Mouse (Mus musculus) liver, embryonic 11.5 days (tissue): ENCODE data around the gene Sumo3. TPM values are rescaled to one million over a fixed set of nuclear protein-coding genes. Genes with fewer than 3 reads are reported as not detected.
A peak's percentile ranks its signal among the peaks of the same experiment; 100 is the strongest.

ENCODE experiments used
- ATAC-seq: fragments of 200-750 bp; cut with Nextera tagmentation; replicated peaks from 2 replicates; pipeline ENCODE4 v1.8.0; 2017; ENCODE audit warnings: moderate number of reproducible peaks, mild to moderate bottlenecking, moderate TSS enrichment, moderate library complexity; ENCODE audit not compliant: low FRiP score
- DNase-seq: peaks from one replicate; pipeline ENCODE4 v3.0.0-alpha.2; 2017; ENCODE audit warnings: low spot score
- H3K27ac ChIP-seq: fragments of 300-500 bp; sonication (generic); 2 replicates; pipeline ENCODE4 v1.5.1; 2014; ENCODE audit warnings: mild to moderate bottlenecking, low read depth, low read length, control low read depth
- H3K27me3 ChIP-seq: fragments of 300-500 bp; sonication (generic); replicated peaks from 2 replicates; pipeline ENCODE4 v1.6.1; 2014; ENCODE audit warnings: low read length, mixed read lengths; ENCODE audit not compliant: control insufficient read depth, insufficient read depth
- H3K36me3 ChIP-seq: fragments of 300-500 bp; sonication (generic); 2 replicates; pipeline ENCODE4 v1.6.1; 2014; ENCODE audit warnings: mild to moderate bottlenecking, low read length, moderate library complexity, mixed read lengths; ENCODE audit not compliant: control insufficient read depth, insufficient read depth
- H3K4me1 ChIP-seq: fragments of 300-500 bp; sonication (generic); replicated peaks from 2 replicates; pipeline ENCODE4 v1.6.1; 2014; ENCODE audit warnings: low read length, mixed read lengths; ENCODE audit not compliant: control insufficient read depth, insufficient read depth
- H3K4me2 ChIP-seq: fragments of 300-500 bp; sonication (generic); 2 replicates; pipeline ENCODE4 v1.6.1; 2014; ENCODE audit warnings: mild to moderate bottlenecking, control low read depth, moderate library complexity
- H3K4me3 ChIP-seq: fragments of 300-500 bp; sonication (generic); 2 replicates; pipeline ENCODE4 v1.5.1; 2014; ENCODE audit warnings: low read depth, low read length, control low read depth
- H3K9ac ChIP-seq: fragments of 300-500 bp; sonication (generic); 2 replicates; pipeline ENCODE4 v1.6.1; 2014; ENCODE audit warnings: low read depth, low read length, control low read depth
- H3K9me3 ChIP-seq: fragments of 300-500 bp; sonication (generic); 2 replicates; pipeline ENCODE4 v1.6.1; 2016; ENCODE audit warnings: low read length, inconsistent platforms, mixed read lengths; ENCODE audit not compliant: control insufficient read depth
- WGBS: fragments of 180-500 bp; shearing (Covaris S2); extraction: QIAGEN DNeasy Blood & Tissue Kit; methylation state at CpG from one replicate; pipeline ENCODE4 v1.1.7; 2014; 5-methylcytosine and 5-hydroxymethylcytosine counted together
- polyA plus RNA-seq: library from polyadenylated mRNA; unstranded; fragments of >200 nt; fragmentation: Nextera tagmentation; extraction: Ambion mirVana; gene quantifications from 2 replicates; pipeline ENCODE4 v1.2.1, GENCODE M21; 2014

The Sumo3 gene
- 249 and 271 TPM in 2 replicates for polyA plus RNA-seq

DNA sequence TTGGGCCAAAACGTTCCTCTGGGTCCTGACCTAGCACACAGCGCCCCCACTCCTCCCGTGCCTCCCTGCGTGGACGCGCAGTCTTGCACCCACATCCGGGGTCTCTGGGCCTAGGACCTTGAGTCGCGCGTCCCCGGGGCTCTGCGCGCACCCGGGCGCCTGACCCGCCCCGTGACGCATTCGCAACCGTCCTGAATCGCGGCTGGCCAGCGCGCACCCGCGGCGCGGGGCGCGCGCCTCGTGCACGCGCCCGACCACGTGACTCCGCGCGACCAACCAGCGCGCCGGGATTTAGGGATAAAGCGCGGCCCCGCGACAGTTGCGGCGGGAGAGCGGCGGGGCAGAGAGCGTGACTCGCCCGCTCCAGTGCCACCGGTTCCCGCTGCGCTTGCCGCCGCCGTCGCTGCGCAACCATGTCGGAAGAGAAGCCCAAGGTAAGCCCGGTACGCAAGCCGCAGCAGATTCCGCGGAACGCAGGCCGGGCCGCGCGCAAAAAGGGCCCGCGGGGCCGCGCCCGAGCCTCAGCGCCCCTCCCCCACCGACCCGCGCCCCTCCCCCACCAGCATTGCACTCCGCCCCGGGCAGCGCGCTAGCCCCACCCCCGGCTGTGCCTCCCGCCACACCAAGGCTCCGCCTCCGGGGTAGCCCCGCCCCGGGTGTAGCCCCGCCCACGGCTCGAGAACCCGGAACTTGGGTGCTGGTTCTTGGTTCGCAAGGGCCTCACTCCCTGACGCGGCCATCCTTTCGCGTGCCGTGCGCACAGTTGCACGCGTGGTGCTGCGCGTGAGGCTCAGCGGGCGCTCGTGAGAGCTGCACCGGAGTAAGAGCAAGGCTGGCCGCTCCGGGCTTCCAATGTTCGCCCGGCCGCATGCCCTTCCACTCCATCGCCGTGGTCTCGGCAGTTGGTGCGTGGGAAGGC, at the start of gene Sumo3, which contains the start of gene Gm49325:
TSS of gene Sumo3 (plus strand) at position 190 of the 919 bp plus-strand sequence.
TSS of gene Gm49325 (plus strand) at position 290 of the 919 bp plus-strand sequence.
- H3K9ac ChIP-seq, result peak within 1 kb of the TSS; percentile 94
- under 1% methylated on average over 119 of the region's 119 CpGs for WGBS

DNA sequence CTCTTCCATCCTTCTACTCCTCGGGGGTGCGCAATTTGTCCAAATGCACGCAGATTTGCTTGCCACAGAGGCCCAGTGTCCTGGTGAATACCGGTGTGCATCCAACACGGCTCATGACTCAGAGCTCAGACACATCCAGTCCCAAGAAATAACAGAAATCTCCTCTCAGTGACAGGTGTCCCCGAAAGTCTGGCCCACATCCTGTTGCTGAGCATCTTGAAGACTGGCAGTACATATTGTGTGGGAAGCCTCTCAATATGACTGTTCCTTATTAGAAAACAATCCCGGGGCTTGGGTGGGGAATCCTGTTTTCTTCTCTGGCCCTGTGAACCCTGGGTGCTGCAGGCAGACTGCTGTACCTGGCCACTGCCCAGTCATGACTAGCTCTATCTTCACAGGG, 49.3 kb upstream of the Sumo3 start:
- H3K36me3 ChIP-seq, result no peaks in the 10 kb centered on the region
- WGBS, result 94% methylated on average over 7 of the region's 7 CpGs
- no peak overlapping the region for H3K9ac ChIP-seq
- H3K27me3 ChIP-seq, result no peaks in the 10 kb centered on the region
- DNase-seq (no peak), ATAC-seq (no peak)
- no peak overlapping the region for H3K27ac ChIP-seq
- peaks cover 10% of the 10 kb centered on the region for H3K4me1 ChIP-seq
- H3K4me2 ChIP-seq, result no peak overlapping the region
- no peaks in the 10 kb centered on the region for H3K9me3 ChIP-seq
- no peak overlapping the region for H3K4me3 ChIP-seq

More for the DNA sequence above, at the start of gene Sumo3, which contains the start of gene Gm49325:
- peak within 1 kb of the TSS; percentile 98 for H3K27ac ChIP-seq
- ATAC-seq (peak; percentile 87), DNase-seq (peak; percentile 99)
- H3K4me3 ChIP-seq, result peak within 1 kb of the TSS; percentile 85
- H3K4me2 ChIP-seq, result peak within 1 kb of the TSS; percentile 97
- H3K36me3 ChIP-seq, result peaks cover 20% of the 10 kb centered on the region
- peaks cover 13% of the 10 kb centered on the region for H3K4me1 ChIP-seq
- no peaks in the 10 kb centered on the region for H3K27me3 ChIP-seq
- no peaks in the 10 kb centered on the region for H3K9me3 ChIP-seq

DNA sequence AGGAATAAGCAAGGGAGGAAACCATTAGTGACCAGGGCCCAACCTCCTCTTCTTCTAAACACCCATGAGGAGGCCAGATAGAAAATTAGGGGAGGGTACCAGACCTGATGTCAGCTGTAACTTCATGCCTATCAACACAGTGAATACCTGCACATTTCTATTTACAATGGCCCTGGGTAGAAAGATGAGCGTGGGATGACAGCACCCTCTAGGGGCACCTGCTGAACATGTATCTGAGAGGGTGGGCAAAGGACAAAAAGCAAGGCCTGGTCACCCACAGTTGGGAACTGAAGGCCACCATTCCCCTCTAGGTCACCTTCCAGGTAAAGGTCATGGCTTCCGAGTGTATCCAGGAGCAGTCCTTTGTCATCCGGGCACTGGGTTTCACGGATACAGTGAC, 48.3 kb upstream of the Sumo3 start:
- DNase-seq, result no peak
- Histone ChIP-seq H3K27ac (no peak overlapping the region), H3K4me2 (no peak overlapping the region), H3K27me3 (no peaks in the 10 kb centered on the region), H3K9ac (no peak overlapping the region), H3K4me1 (peaks cover 10% of the 10 kb centered on the region), H3K36me3 (no peaks in the 10 kb centered on the region), H3K9me3 (no peaks in the 10 kb centered on the region), H3K4me3 (no peak overlapping the region)
- ATAC-seq, result no peak
- 79% methylated on average over 4 of the region's 4 CpGs for WGBS

DNA sequence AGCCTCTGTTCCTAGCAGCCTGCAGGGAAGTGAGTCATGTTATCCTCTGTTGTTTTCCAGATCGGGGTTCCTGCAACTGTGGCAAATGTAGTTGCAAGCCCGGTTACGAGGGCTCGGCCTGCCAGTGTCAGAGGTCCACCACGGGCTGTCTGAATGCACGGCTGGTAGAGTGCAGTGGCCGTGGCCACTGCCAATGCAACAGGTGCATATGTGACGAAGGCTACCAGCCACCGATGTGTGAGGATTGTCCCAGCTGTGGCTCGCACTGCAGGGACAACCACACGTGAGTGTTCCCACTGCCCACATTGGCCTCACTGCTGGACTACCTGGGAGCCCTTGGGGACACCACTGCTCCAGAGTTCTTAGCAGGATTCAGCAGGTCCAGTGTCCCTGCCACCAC, 45.8 kb upstream of the Sumo3 start:
- 88% methylated on average over 11 of the region's 11 CpGs for WGBS
- Histone ChIP-seq H3K27ac (no peak overlapping the region), H3K4me1 (peaks cover 10% of the 10 kb centered on the region), H3K4me2 (no peak overlapping the region), H3K36me3 (no peaks in the 10 kb centered on the region), H3K9me3 (no peaks in the 10 kb centered on the region), H3K4me3 (no peak overlapping the region), H3K27me3 (no peaks in the 10 kb centered on the region), H3K9ac (no peak overlapping the region)
- ATAC-seq (no peak), DNase-seq (no peak)

DNA sequence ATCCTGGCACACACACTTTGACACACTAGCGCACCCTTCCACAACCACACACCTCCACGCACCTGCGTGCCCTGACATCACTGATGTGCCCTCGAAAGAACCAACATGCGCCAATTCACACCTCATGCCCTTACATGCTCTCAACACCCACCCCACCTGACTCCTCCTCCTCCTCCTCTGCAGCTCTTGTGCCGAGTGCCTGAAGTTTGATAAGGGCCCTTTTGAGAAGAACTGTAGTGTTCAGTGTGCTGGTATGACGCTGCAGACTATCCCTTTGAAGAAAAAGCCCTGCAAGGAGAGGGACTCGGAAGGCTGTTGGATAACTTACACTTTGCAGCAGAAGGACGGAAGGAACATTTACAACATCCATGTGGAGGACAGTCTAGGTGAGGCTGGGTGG, 45.1 kb upstream of the Sumo3 start:
- Histone ChIP-seq H3K27ac (peak overlapping the region; percentile 48), H3K9ac (no peak overlapping the region), H3K27me3 (no peaks in the 10 kb centered on the region), H3K4me3 (no peak overlapping the region), H3K36me3 (no peaks in the 10 kb centered on the region), H3K4me1 (peaks cover 10% of the 10 kb centered on the region), H3K9me3 (no peaks in the 10 kb centered on the region), H3K4me2 (no peak overlapping the region)
- no peak for DNase-seq
- 81% methylated on average over 9 of the region's 9 CpGs for WGBS
- peak; percentile 57; the same call in 1 of the 2 replicates for ATAC-seq

DNA sequence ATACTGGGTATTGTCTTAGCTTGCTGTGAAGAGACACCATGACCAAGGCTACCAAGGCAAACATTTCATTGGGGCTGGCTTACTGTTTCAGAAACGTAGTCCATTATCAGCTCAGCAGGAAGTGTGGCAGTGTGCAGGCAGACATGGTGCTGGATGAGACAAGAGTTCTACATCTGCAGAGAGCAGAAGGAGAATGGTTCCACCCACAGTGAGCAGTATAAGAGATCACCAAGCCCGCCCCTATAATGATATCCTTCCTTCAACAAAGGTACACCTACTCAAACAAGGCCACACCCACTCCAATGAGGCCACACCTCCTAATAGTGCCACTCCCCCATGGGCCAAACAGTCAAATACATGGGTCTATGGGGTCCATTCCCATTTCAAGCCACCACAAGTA, 44.4 kb upstream of the Sumo3 start:
- Histone ChIP-seq H3K36me3 (no peaks in the 10 kb centered on the region), H3K4me3 (no peak overlapping the region), H3K4me1 (peaks cover 10% of the 10 kb centered on the region), H3K9ac (no peak overlapping the region), H3K27ac (peak overlapping the region; percentile 48; the same call in 1 of the 2 replicates), H3K4me2 (no peak overlapping the region), H3K27me3 (no peaks in the 10 kb centered on the region), H3K9me3 (no peaks in the 10 kb centered on the region)
- DNase-seq (no peak), ATAC-seq (peak; percentile 71)
- 47% methylated on average over 2 of the region's 2 CpGs for WGBS

DNA sequence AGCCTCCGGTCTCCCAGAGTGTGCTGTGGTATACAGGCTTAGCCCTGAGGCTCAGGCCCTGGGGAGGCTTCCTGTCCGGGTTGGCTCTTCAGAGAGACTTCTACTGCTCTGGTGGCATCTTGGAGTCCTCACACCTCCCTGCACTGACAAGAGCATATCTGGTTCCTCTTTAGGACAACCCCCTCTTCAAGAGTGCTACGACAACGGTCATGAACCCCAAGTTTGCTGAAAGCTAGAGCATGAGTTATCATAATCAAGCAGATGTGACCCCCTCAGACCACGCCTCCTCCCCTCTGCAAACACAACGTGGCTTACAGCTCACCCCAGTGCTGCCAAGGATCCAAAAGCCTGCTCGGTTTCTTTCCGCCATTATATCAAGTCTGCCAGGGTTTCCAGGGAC, 40.9 kb upstream of the Sumo3 start:
- no peak for DNase-seq
- H3K4me1 ChIP-seq, result peaks cover 10% of the 10 kb centered on the region
- no peaks in the 10 kb centered on the region for H3K9me3 ChIP-seq
- no peaks in the 10 kb centered on the region for H3K36me3 ChIP-seq
- no peak overlapping the region for H3K4me3 ChIP-seq
- H3K9ac ChIP-seq, result no peak overlapping the region
- no peaks in the 10 kb centered on the region for H3K27me3 ChIP-seq
- no peak overlapping the region for H3K27ac ChIP-seq
- WGBS, result 72% methylated on average over 8 of the region's 8 CpGs
- ATAC-seq, result no peak
- H3K4me2 ChIP-seq, result no peak overlapping the region

DNA sequence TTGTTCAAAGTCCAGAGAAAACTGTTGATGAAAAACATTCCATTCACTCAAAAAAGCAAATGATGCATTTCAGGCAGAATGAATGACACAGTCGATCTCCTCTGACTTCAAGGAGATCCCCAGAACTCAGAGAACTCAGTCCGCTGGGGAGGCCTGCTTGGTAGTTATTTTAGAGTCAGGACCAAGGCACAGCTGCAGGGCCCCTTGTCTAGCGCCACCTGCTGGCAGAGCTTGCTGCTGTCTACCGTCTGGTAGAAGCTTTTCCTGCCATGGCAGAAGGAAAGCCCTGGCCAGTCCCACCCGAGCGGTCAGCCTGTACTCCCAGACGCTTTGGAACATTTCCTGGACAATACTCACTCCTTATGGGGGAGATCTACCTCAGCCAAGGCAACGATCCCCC, 39.2 kb upstream of the Sumo3 start:
- no peak overlapping the region for H3K27ac ChIP-seq
- H3K9ac ChIP-seq, result no peak overlapping the region
- DNase-seq, result peak; percentile 76
- 35% methylated on average over 8 of the region's 8 CpGs for WGBS
- 0 out of 2 replicates have a peak, but pooled peaks have one; percentile 48 for ATAC-seq
- no peaks in the 10 kb centered on the region for H3K27me3 ChIP-seq
- H3K36me3 ChIP-seq, result no peaks in the 10 kb centered on the region
- no peaks in the 10 kb centered on the region for H3K4me1 ChIP-seq
- H3K9me3 ChIP-seq, result no peaks in the 10 kb centered on the region
- H3K4me2 ChIP-seq, result no peak overlapping the region
- H3K4me3 ChIP-seq, result no peak overlapping the region

DNA sequence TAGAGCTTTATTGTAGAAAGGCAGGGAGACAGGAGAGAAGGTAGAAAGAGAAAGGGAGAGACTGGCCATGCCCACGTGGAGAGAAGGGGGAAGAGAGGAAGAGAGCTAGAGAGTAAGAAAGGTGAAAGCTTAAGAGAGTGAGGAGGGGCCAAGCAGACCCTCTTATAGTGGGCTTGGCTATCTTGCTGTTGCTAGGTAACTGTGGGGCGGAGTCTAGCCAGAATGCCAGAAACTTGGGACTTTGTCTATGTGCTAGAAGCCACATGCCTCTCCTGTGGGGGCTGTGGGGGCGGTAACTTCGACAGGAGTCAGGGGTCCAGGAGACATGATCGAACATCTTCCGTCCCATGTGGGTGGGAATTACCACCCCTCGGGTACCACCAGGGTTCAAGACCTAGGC, 36.4 kb upstream of the Sumo3 start:
- DNase-seq, result no peak
- no peaks in the 10 kb centered on the region for H3K27me3 ChIP-seq

More for the DNA sequence above, 36.4 kb upstream of the Sumo3 start:
- Histone ChIP-seq H3K36me3 (no peaks in the 10 kb centered on the region), H3K4me2 (no peak overlapping the region), H3K9me3 (no peaks in the 10 kb centered on the region), H3K4me3 (no peak overlapping the region), H3K27ac (no peak overlapping the region), H3K9ac (no peak overlapping the region), H3K4me1 (no peaks in the 10 kb centered on the region)
- ATAC-seq, result no peak
- 44% methylated on average over 7 of the region's 7 CpGs for WGBS
